ENCODE assay signal across 25 mouse cellular contexts in genomic region chr9:48214751-48215150, GRCm38 (mm10). TPM values are rescaled to one million over a fixed set of nuclear protein-coding genes. Genes with fewer than 3 reads are reported as not detected.
DNase-seq lines count a peak whose midpoint lies in the region; ATAC-seq and TF ChIP-seq lines count a peak whose summit lies in the region.
"Had no signal": no experiment of that assay in that cellular context is flagged by ENCODE, and none has a peak within 500 bp of the region (broad histone marks: within the 10 kb centered on the region; RNA-seq: fewer than 3 reads in every experiment).

No protein-coding gene starts in this region.

- H3K27ac ChIP-seq in forebrain, embryonic 14.5 days (ENCODE audit: low read depth, low read length): no peak overlapping the region; the same call in 1 of the 2 replicates
- no peak overlapping the region for H3K27ac ChIP-seq in forebrain, embryonic 10.5 days
- H3K27ac ChIP-seq in lung, postnatal 0 days (ENCODE audit: low read length): no peak overlapping the region
- H3K27ac ChIP-seq: heart, adult 2 months; heart, embryonic 10.5 days; heart, embryonic 13.5 days; hindbrain, embryonic 12.5 days; hindbrain, embryonic 15.5 days had no signal

- H3K4me3 ChIP-seq in forebrain, embryonic 14.5 days (ENCODE audit: low read depth, low read length): no peak overlapping the region
- no peak overlapping the region for H3K4me3 ChIP-seq in forebrain, embryonic 10.5 days
- H3K4me3 ChIP-seq in lung, postnatal 0 days (ENCODE audit: low read depth, low read length): no peak overlapping the region
- H3K4me3 ChIP-seq: heart, adult 2 months; heart, embryonic 10.5 days; heart, embryonic 13.5 days; hindbrain, embryonic 12.5 days; hindbrain, embryonic 15.5 days had no signal

- intact Hi-C loops in heart, postnatal 36 days (cut with DNase I): no loop called here

- no peak for TF ChIP-seq CTCF in brain, embryonic 14.5 days (IDR thresholded peaks at IDR 0.05; ENCODE audit: borderline replicate concordance, extremely low read depth, insufficient read depth, insufficient read length)
- no peak for TF ChIP-seq CTCF in lung, postnatal 0 days (IDR thresholded peaks at IDR 0.05)

- no peak for TF ChIP-seq POLR2A in brain, embryonic 14.5 days (IDR thresholded peaks at IDR 0.05; ENCODE audit: borderline replicate concordance, extremely low read depth, insufficient read depth, insufficient read length, poor library complexity, severe bottlenecking)

- H3K27me3 ChIP-seq in forebrain, embryonic 14.5 days (replicated peaks; ENCODE audit: control insufficient read depth, insufficient read depth, low read length): no peaks in the 10 kb centered on the region
- no peaks in the 10 kb centered on the region for H3K27me3 ChIP-seq in forebrain, embryonic 10.5 days (ENCODE audit: poor library complexity, severe bottlenecking)
- H3K27me3 ChIP-seq in lung, postnatal 0 days (replicated peaks; ENCODE audit: insufficient read depth, low read length): no peaks in the 10 kb centered on the region
- H3K27me3 ChIP-seq: CH12.LX; heart, embryonic 13.5 days; hindbrain, embryonic 12.5 days; hindbrain, embryonic 15.5 days; Patski had no signal

- peak; percentile 40; the same call in 1 of the 2 replicates for ATAC-seq in forebrain, embryonic 14.5 days
- ATAC-seq in lung, postnatal 0 days: no peak
- ATAC-seq: intestine, postnatal 0 days; Patski had no signal

- H3K9me3 ChIP-seq in forebrain, embryonic 14.5 days (replicated peaks; ENCODE audit: control insufficient read depth, low read length): no peaks in the 10 kb centered on the region
- no peaks in the 10 kb centered on the region for H3K9me3 ChIP-seq in forebrain, embryonic 10.5 days
- no peaks in the 10 kb centered on the region for H3K9me3 ChIP-seq in lung, postnatal 0 days (ENCODE audit: low read length)
- H3K9me3 ChIP-seq: G1E; heart, embryonic 10.5 days; heart, embryonic 13.5 days; hindbrain, embryonic 12.5 days; hindbrain, embryonic 15.5 days had no signal

- no peaks in the 10 kb centered on the region; the same call in 1 of the 2 replicates for H3K4me1 ChIP-seq in forebrain, embryonic 14.5 days (ENCODE audit: control insufficient read depth, insufficient read depth, low read length)
- no peaks in the 10 kb centered on the region for H3K4me1 ChIP-seq in forebrain, embryonic 10.5 days
- H3K4me1 ChIP-seq in lung, postnatal 0 days (ENCODE audit: insufficient read depth, low read depth, low read length): no peaks in the 10 kb centered on the region
- H3K4me1 ChIP-seq: heart, embryonic 10.5 days; heart, embryonic 13.5 days; hindbrain, embryonic 12.5 days; hindbrain, embryonic 15.5 days had no signal

- no peak for TF ChIP-seq EP300 in lung, postnatal 0 days (IDR thresholded peaks at IDR 0.05)

- H3K36me3 ChIP-seq in forebrain, embryonic 14.5 days (ENCODE audit: control insufficient read depth, insufficient read depth, low read length): no peaks in the 10 kb centered on the region
- H3K36me3 ChIP-seq in forebrain, embryonic 10.5 days (replicated peaks): no peaks in the 10 kb centered on the region
- no peaks in the 10 kb centered on the region for H3K36me3 ChIP-seq in lung, postnatal 0 days (ENCODE audit: insufficient read depth, low read length)
- H3K36me3 ChIP-seq: G1E; heart, embryonic 10.5 days; heart, embryonic 13.5 days; hindbrain, embryonic 12.5 days; hindbrain, embryonic 15.5 days had no signal

- no peak overlapping the region for H3K9ac ChIP-seq in forebrain, embryonic 14.5 days (ENCODE audit: low read length)
- H3K9ac ChIP-seq in lung, postnatal 0 days (replicated peaks; ENCODE audit: low read depth): no peak overlapping the region
- H3K9ac ChIP-seq: heart, embryonic 13.5 days; hindbrain, embryonic 12.5 days; hindbrain, embryonic 15.5 days had no signal

- DNase-seq in forebrain, embryonic 14.5 days (ENCODE audit: low spot score): peak; percentile 60
- DNase-seq in forebrain, embryonic 10.5 days (ENCODE audit: extremely low spot score, low spot score): no peak
- peak; percentile 46 for DNase-seq in heart, adult 11 months
- DNase-seq in heart, postnatal 36 days: no peak
- peak; percentile 63 for DNase-seq in brain, embryonic 14.5 days (ENCODE audit: low read depth)
- DNase-seq in lung, postnatal 0 days (ENCODE audit: low spot score): no peak
- no peak for DNase-seq in cerebellum, adult 8-10 months
- DNase-seq: adrenal gland, postnatal 10 days; adrenal gland, postnatal 36 days; B cell, adult 2 months; cerebellum, adult 11-12 months; cerebellum, adult 9-10 months; cerebellum, postnatal 14 days; gastrocnemius, postnatal 25 days; heart, adult 2 months; heart, postnatal 14 days; kidney, adult 2 months had no signal

- WGBS in forebrain, embryonic 14.5 days: 74% methylated on average over 9 of the region's 9 CpGs
- WGBS in forebrain, embryonic 10.5 days: 91% methylated on average over 9 of the region's 9 CpGs
- 81% methylated on average over 9 of the region's 9 CpGs for WGBS in lung, postnatal 0 days

- no peak overlapping the region for H3K4me2 ChIP-seq in forebrain, embryonic 14.5 days (ENCODE audit: low read length)
- H3K4me2 ChIP-seq in lung, postnatal 0 days (replicated peaks; ENCODE audit: low read depth, low read length): no peak overlapping the region
- H3K4me2 ChIP-seq: heart, embryonic 13.5 days; hindbrain, embryonic 12.5 days; hindbrain, embryonic 15.5 days had no signal

RNA-seq across cellular contexts. Expression of gene Nxpe4, which starts 52.9 kb away (rescaled TPM):
- 6.1 and 8.4 TPM in 2 replicates for polyA plus RNA-seq in forebrain, embryonic 14.5 days (2014; fragmentation: Nextera tagmentation; extraction: Ambion mirVana)
- 4.9 and 5.3 TPM in 2 replicates for polyA plus RNA-seq in forebrain, embryonic 10.5 days (2016; fragmentation: Nextera tagmentation; extraction: Ambion mirVana)
- 1 to 10 TPM; 7.2 to 8.4 TPM for total RNA-seq in heart, postnatal 36 days (2021)
- polyA plus RNA-seq in brain, embryonic 14.5 days (2012; rRNA removed): 5.2 and 6.7 TPM in 2 replicates
- 8.6 and 9.8 TPM in 2 replicates for polyA plus RNA-seq in lung, postnatal 0 days (2015; fragmentation: Nextera tagmentation; extraction: Ambion mirVana)

Comparison
In these comparisons a context has a peak if more than half of its experiments do, and no peak if none do; other contexts are left out.
1. DNase-seq: peak in forebrain, embryonic 14.5 days (single experiment), heart, adult 11 months (single experiment) and brain, embryonic 14.5 days (single experiment); none in forebrain, embryonic 10.5 days (single experiment), heart, postnatal 36 days (0 of 2), lung, postnatal 0 days (single experiment) and cerebellum, adult 8-10 months (single experiment).